Mouse (Mus musculus) layer of hippocampus, postnatal 14 days (tissue): ENCODE measurements at regions not wholly inside any gene's neighbourhood (a gene's known extent, or its start where the extent isn't known, plus 50 kb on each side); places are given as distances from the start of the nearest gene placed in this dataset.

Experiments
- DNase-seq, 2 experiments: peaks; one replicate each; pipeline ENCODE4 v3.0.0; 2021 to 2022; ENCODE audit warnings: low spot score in 2 of 2, mixed read lengths in 1 of 2

- no peak for DNase-seq
Measured at GRCm38 (mm10) chr1:115417645-115418044, 266.9 kb upstream of the Cntnap5a start.

GRCm38 (mm10) chr1:115422491-115422890 lies 262.1 kb upstream of the Cntnap5a start:
- DNase-seq: peak in 1 of 2 experiments; percentile 0

- no peak for DNase-seq
Measured at GRCm38 (mm10) chr1:115422949-115423348, 261.6 kb upstream of the Cntnap5a start.
